Mouse (Mus musculus) liver, embryonic 16.5 days (tissue): ENCODE results near the gene Smad5. TPM values are rescaled to one million over a fixed set of nuclear protein-coding genes. Genes with fewer than 3 reads are reported as not detected.

Experiments
- ATAC-seq: fragments of 200-750 bp; cut with Nextera tagmentation; 2 replicates; pipeline ENCODE4 v1.8.0; 2017; ENCODE audit warnings: low read depth, mild to moderate bottlenecking, moderate number of reproducible peaks, moderate library complexity
- H3K27ac ChIP-seq: fragments of 300-500 bp; sonication (generic); 2 replicates; pipeline ENCODE4 v1.5.1; 2014; ENCODE audit warnings: mild to moderate bottlenecking, low read length
- H3K27me3 ChIP-seq: fragments of 300-500 bp; sonication (generic); 2 replicates; pipeline ENCODE4 v1.6.1; 2014; ENCODE audit warnings: low read depth, low read length, mixed read lengths; ENCODE audit not compliant: control insufficient read depth, insufficient read depth
- H3K36me3 ChIP-seq: fragments of 300-500 bp; sonication (generic); 2 replicates; pipeline ENCODE4 v1.6.1; 2014; ENCODE audit warnings: mild to moderate bottlenecking; ENCODE audit not compliant: control insufficient read depth, insufficient read depth
- H3K4me1 ChIP-seq: fragments of 300-500 bp; sonication (generic); 2 replicates; pipeline ENCODE4 v1.6.1; 2014; ENCODE audit warnings: low read depth, low read length, mixed read lengths; ENCODE audit not compliant: control insufficient read depth
- H3K4me2 ChIP-seq: fragments of 300-500 bp; sonication (generic); 2 replicates; pipeline ENCODE4 v1.6.1; 2014; ENCODE audit warnings: low read depth, low read length, mixed read lengths
- H3K4me3 ChIP-seq: fragments of 300-500 bp; sonication (generic); 2 replicates; pipeline ENCODE4 v1.5.1; 2014; ENCODE audit warnings: low read depth, mild to moderate bottlenecking, low read length
- H3K9ac ChIP-seq: fragments of 300-500 bp; sonication (generic); 2 replicates; pipeline ENCODE4 v1.6.1; 2014; ENCODE audit warnings: low read depth, low read length
- H3K9me3 ChIP-seq: fragments of 300-500 bp; sonication (generic); replicated peaks from 2 replicates; pipeline ENCODE4 v1.6.1; 2016; ENCODE audit warnings: low read length; ENCODE audit not compliant: control insufficient read depth
- WGBS: fragments of 180-500 bp; shearing (Covaris S2); extraction: QIAGEN DNeasy Blood & Tissue Kit; methylation state at CpG from one replicate; pipeline ENCODE4 v1.1.7; 2014; ENCODE audit not compliant: insufficient replicate concordance; 5-methylcytosine and 5-hydroxymethylcytosine counted together
- polyA plus RNA-seq: library from polyadenylated mRNA; unstranded; fragments of >200 nt; fragmentation: Nextera tagmentation; extraction: Ambion mirVana; gene quantifications from 2 replicates; pipeline ENCODE4 v1.2.1, GENCODE M21; 2015

Smad5 gene
- polyA plus RNA-seq, 1 experiment from 2014 or later = 4.0 TPM

- Histone ChIP-seq H3K4me3 (no peak overlapping the region), H3K4me1 (peaks cover 3% of the 10 kb centered on the region), H3K9me3 (no peaks in the 10 kb centered on the region), H3K27me3 (no peaks in the 10 kb centered on the region), H3K4me2 (no peak overlapping the region), H3K27ac (no peak overlapping the region), H3K9ac (no peak overlapping the region), H3K36me3 (no peaks in the 10 kb centered on the region)
- ATAC-seq = no peak
- WGBS = 58% methylated on average over 4 of the region's 4 CpGs
Observed at GRCm38 (mm10) chr13:56707606-56708005, 4.8 kb downstream of the Smad5 start.

DNA sequence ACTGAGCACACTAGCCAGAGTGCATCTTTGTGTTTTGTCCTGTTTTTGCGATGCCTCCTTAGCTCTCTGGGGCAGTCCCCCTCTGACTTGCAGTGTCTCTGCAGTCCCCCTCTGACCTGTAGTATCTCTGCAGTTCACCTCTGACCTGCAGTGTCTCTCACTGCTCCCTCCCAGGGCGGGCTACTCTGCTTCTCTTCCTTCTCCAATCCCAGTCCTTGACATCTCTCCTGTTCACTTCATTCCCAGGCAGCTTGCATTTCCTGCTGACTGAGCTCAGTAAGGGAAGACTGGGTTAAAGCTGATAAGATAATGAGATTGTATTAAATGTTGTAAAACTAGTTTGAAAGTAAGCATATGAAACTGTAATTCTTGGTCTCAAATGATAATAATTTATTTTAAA, 7.8 kb downstream of the Smad5 start:
- Histone ChIP-seq H3K9me3 (no peaks in the 10 kb centered on the region), H3K27me3 (no peaks in the 10 kb centered on the region), H3K4me1 (peaks cover 3% of the 10 kb centered on the region; the same call in 1 of the 2 replicates), H3K36me3 (no peaks in the 10 kb centered on the region), H3K9ac (no peak overlapping the region), H3K27ac (no peak overlapping the region), H3K4me2 (no peak overlapping the region), H3K4me3 (no peak overlapping the region)
- ATAC-seq = no peak
- 59% methylated on average over 2 of the region's 2 CpGs for WGBS

DNA sequence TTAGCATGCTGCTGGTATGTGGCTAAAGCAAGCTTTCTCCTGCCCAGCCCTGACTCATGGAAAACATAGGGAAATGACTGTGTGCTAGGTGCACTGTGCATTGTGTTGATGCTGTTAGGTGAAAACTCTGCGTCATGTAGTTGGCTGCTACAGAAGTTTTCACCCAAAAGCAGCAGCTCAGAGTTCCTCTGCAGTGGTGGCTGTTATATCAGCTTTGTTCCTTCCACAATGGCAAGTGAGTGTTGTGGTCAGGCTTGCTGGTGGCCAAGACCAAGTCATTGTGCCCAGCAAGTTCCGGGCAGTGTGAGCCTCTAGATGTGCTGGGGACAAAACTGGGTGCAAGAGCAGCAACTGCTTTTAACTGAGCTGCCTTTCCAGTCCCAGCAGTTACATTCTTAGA, 9.4 kb downstream of the Smad5 start:
- H3K27ac ChIP-seq = no peak overlapping the region
- no peak overlapping the region for H3K4me2 ChIP-seq
- no peak overlapping the region for H3K4me3 ChIP-seq
- WGBS = 80% methylated on average over 2 of the region's 2 CpGs
- no peaks in the 10 kb centered on the region for H3K9me3 ChIP-seq
- peaks cover 3% of the 10 kb centered on the region; the same call in 1 of the 2 replicates for H3K4me1 ChIP-seq
- no peaks in the 10 kb centered on the region for H3K27me3 ChIP-seq
- no peak for ATAC-seq
- H3K36me3 ChIP-seq = no peaks in the 10 kb centered on the region
- H3K9ac ChIP-seq = no peak overlapping the region

- WGBS = 71% methylated on average over 4 of the region's 4 CpGs
- Histone ChIP-seq H3K4me3 (no peak overlapping the region), H3K4me2 (no peak overlapping the region), H3K9ac (no peak overlapping the region), H3K9me3 (no peaks in the 10 kb centered on the region), H3K27me3 (no peaks in the 10 kb centered on the region), H3K27ac (no peak overlapping the region), H3K4me1 (no peaks in the 10 kb centered on the region), H3K36me3 (peaks cover 10% of the 10 kb centered on the region)
- no peak for ATAC-seq
Observed at GRCm38 (mm10) chr13:56726551-56726950, 23.7 kb downstream of the Smad5 start.

GRCm38 (mm10) chr13:56729046-56729445, 26.2 kb downstream of the Smad5 start:
- Histone ChIP-seq H3K4me3 (no peak overlapping the region), H3K27ac (no peak overlapping the region), H3K4me2 (no peak overlapping the region), H3K4me1 (no peaks in the 10 kb centered on the region), H3K9ac (no peak overlapping the region), H3K27me3 (no peaks in the 10 kb centered on the region), H3K36me3 (peaks cover 10% of the 10 kb centered on the region), H3K9me3 (no peaks in the 10 kb centered on the region)
- ATAC-seq = no peak
- 84% methylated on average over 7 of the region's 7 CpGs for WGBS

DNA sequence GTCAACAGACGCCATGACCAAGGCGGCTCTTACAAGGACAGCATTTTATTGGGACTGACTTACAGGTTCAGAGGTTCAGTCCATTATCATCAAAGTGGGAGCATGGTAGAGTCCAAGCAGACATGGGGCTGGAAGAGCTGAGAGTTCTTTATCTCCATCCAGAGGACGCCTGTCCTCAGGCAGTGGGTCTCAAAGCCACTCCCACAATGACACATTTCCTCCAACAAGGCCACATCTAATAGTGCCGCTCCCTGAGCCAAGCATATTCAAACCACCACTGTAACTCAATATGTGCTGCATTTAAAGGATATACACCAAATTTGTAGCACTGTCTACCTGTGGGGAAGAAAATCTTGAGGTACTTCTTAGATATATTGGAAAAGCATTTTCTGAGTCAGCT, 31.8 kb downstream of the Smad5 start:
- H3K9ac ChIP-seq = no peak overlapping the region
- no peaks in the 10 kb centered on the region for H3K27me3 ChIP-seq
- ATAC-seq = no peak
- H3K4me2 ChIP-seq = no peak overlapping the region
- H3K27ac ChIP-seq = no peak overlapping the region
- 60% methylated on average over 4 of the region's 4 CpGs for WGBS
- no peaks in the 10 kb centered on the region for H3K9me3 ChIP-seq
- peaks cover 13% of the 10 kb centered on the region for H3K36me3 ChIP-seq
- H3K4me1 ChIP-seq = no peaks in the 10 kb centered on the region
- no peak overlapping the region for H3K4me3 ChIP-seq

DNA sequence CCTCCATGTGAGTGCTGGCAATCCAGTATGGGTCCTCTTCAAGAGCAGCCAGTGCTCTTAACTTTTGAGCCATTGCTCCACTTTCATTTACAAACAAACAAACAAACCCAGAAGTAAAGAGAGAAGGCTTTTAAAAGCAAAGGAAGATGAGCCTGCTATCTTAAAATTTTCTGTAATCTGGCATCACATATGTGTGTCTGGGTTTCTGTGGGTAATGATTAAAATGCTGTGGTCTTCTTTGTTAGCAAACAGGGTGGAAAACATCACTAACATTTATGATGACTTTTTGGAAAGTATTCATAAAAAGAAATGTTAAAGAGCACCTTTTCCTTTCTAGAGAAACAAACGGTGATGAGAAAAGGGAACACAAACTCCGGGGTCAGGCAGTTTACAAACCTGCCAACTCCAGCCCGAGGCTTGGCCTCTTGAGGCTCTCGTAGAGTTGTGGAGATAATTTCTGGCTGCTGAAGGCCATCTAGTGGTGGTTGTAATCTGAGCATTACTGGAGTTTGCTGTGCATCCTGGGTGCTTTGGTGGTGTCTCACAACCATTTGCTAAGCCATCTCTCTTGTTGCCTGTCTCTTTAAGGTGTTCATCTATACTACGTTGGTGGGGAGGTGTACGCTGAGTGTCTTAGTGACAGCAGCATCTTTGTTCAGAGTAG, 32.5 kb downstream of the Smad5 start:
- Histone ChIP-seq H3K9ac (no peak overlapping the region), H3K4me3 (no peak overlapping the region), H3K4me1 (no peaks in the 10 kb centered on the region), H3K4me2 (no peak overlapping the region), H3K36me3 (peaks cover 9% of the 10 kb centered on the region; the same call in 1 of the 2 replicates), H3K27ac (no peak overlapping the region), H3K27me3 (no peaks in the 10 kb centered on the region), H3K9me3 (no peaks in the 10 kb centered on the region)
- WGBS = 54% methylated on average over 6 of the region's 6 CpGs
- ATAC-seq = no peak

GRCm38 (mm10) chr13:56739556-56739955, 36.7 kb downstream of the Smad5 start:
- Histone ChIP-seq H3K27me3 (no peaks in the 10 kb centered on the region), H3K9ac (no peak overlapping the region), H3K4me2 (no peak overlapping the region), H3K4me1 (no peaks in the 10 kb centered on the region), H3K9me3 (no peaks in the 10 kb centered on the region), H3K4me3 (no peak overlapping the region), H3K36me3 (peaks cover 12% of the 10 kb centered on the region), H3K27ac (no peak overlapping the region)
- ATAC-seq = no peak
- 72% methylated on average over 5 of the region's 5 CpGs for WGBS

DNA sequence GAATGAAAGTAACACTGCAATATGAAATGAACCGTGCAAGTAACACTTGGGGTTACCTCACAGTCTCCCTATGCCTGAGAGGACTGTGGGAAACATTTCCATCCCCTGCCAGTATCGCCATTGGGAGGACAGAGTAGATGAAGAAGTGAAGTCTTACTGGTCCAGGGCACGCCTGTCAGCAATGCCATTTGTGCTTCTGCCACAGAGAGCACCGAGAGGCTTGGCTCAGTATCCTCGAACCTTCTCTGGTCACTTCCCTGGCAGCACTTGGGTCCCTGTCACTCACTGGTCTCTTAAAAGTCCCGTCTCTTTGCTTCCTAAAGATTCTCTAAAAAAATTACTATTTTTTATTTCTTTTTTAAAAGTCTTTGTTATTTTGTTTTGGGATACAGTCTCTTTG, 37.7 kb downstream of the Smad5 start:
- peaks cover 12% of the 10 kb centered on the region for H3K36me3 ChIP-seq
- no peaks in the 10 kb centered on the region for H3K9me3 ChIP-seq
- H3K27me3 ChIP-seq = no peaks in the 10 kb centered on the region
- no peak overlapping the region for H3K9ac ChIP-seq
- H3K4me1 ChIP-seq = no peaks in the 10 kb centered on the region
- H3K27ac ChIP-seq = no peak overlapping the region
- no peak for ATAC-seq
- no peak overlapping the region for H3K4me2 ChIP-seq
- WGBS = 67% methylated on average over 6 of the region's 6 CpGs
- H3K4me3 ChIP-seq = no peak overlapping the region
